Mouse (Mus musculus): ENCODE measurements around the gene Tgfa. TPM values are rescaled to one million over a fixed set of nuclear protein-coding genes. Genes with fewer than 3 reads are reported as not detected.

Tgfa gene
- polyA plus RNA-seq, 1 experiment from 2014 or later, result 7.8 TPM

DNA sequence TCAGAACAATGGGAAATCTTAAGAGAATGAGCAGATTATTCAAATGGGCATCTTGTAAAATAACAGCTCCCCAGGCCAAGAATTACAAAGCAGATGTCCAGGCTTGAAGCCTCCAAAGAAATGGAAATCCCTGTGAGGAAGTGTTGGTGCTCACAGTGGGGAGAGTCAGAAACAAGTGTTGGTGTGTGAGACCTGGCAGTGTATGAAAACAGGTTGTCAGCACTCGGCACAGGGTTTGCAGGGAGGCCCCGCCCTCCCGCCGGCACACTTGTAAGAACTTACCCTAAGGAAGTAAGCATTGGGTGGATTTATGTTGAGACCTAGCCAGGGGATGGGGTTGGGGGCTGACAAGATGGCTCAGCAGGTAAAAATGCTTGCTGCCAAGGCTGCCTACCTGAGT is 50.9 kb downstream of the Tgfa start:
- WGBS, result 39% methylated on average over 4 of the region's 4 CpGs
- no peak overlapping the region for H3K27ac ChIP-seq
- peaks cover 3% of the 10 kb centered on the region; the same call in 1 of the 2 replicates for H3K4me1 ChIP-seq
- H3K9me3 ChIP-seq, result no peaks in the 10 kb centered on the region
- ATAC-seq (ENCODE audit: insufficient number of reproducible peaks, low FRiP score, low TSS enrichment, low read depth), result no peak
- no peaks in the 10 kb centered on the region for H3K27me3 ChIP-seq
- no peak overlapping the region for H3K4me2 ChIP-seq
- H3K9ac ChIP-seq, result no peak overlapping the region
- H3K36me3 ChIP-seq, result no peaks in the 10 kb centered on the region
- no peak overlapping the region for H3K4me3 ChIP-seq

DNA sequence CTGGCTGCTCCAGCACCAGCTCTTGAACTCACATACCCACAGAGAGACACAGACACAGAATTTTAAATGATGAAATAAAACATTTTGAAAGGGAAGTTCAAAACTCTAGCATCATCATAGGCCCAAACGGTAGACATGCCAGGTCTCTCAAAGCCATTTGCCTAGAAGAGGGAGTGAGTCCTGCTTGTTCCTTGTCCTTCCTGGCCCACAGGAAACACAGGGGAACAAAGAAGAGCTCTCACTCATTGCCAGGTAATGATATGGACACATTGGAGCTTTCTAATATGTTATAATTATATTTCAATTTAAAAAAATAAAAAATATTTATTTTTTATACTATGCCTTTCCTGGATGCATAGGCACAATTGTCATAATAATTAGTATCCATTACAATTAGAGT is 53.5 kb downstream of the Tgfa start:
- Histone ChIP-seq H3K27me3 (no peaks in the 10 kb centered on the region), H3K9me3 (no peaks in the 10 kb centered on the region), H3K9ac (no peak overlapping the region), H3K36me3 (no peaks in the 10 kb centered on the region), H3K4me2 (no peak overlapping the region), H3K4me1 (peaks cover 10% of the 10 kb centered on the region; the same call in 1 of the 2 replicates), H3K4me3 (no peak overlapping the region), H3K27ac (no peak overlapping the region)
- no peak for ATAC-seq (ENCODE audit: insufficient number of reproducible peaks, low FRiP score, low TSS enrichment, low read depth)
- WGBS, result 87% methylated on average over 1 of the region's 1 CpGs

DNA sequence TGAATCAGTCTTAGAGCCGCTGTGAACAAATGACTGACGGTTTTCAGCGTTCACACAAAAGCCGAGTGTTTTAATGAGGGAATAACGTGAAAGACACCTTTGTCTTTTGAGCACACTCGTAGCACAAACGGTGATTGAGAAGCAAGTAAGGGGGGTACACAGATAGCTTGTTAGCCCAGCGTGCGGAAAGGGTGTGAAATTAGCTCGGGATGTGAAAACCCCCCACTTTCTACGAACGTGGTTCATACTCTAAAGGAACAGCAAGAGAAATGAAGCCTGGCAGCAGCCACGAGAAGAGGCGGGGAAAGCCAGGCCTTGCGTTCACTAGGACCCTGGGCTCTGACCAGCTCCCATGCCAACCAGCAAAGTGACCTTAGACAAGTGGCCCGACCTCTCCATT is 54.0 kb downstream of the Tgfa start:
- Histone ChIP-seq H3K27ac (no peak overlapping the region), H3K4me2 (no peak overlapping the region)
- whole genome bisulfite sequencing, result 72% methylated on average over 16 of the region's 16 CpGs

DNA sequence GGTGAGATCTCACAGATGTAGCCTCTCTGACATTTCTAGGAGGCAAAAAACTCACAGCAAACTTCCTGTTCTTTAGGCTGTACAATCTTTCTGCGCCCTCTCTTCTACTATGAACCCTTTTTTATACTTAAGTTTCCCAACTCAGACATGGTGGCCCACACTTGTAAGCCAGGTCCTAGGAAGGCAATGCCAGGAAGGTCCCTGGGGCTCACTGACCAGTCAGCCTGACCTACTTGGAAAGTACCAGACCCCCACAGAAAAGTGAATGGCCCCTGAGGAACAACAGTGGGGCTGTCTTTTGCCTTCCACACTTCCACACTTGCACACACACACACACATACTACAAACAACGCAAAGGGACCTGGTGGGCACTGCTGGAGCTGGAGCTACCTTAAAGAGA is 55.2 kb downstream of the Tgfa start:
- no peaks in the 10 kb centered on the region for H3K36me3 ChIP-seq
- no peak overlapping the region for H3K9ac ChIP-seq
- H3K27ac ChIP-seq, result 0 out of 2 replicates have a peak overlapping the region, but pooled peaks have one; percentile 4
- ATAC-seq (ENCODE audit: insufficient number of reproducible peaks, low FRiP score, low TSS enrichment, low read depth), result no peak
- 89% methylated on average over 2 of the region's 2 CpGs for WGBS
- H3K4me3 ChIP-seq, result no peak overlapping the region
- no peaks in the 10 kb centered on the region for H3K9me3 ChIP-seq
- H3K4me2 ChIP-seq, result no peak overlapping the region
- peaks cover 10% of the 10 kb centered on the region; the same call in 1 of the 2 replicates for H3K4me1 ChIP-seq
- H3K27me3 ChIP-seq, result no peaks in the 10 kb centered on the region

More for the DNA sequence above, 54.0 kb downstream of the Tgfa start:
- no peaks in the 10 kb centered on the region for H3K9me3 ChIP-seq
- H3K4me1 ChIP-seq, result peaks cover 10% of the 10 kb centered on the region; the same call in 1 of the 2 replicates
- no peak for ATAC-seq (ENCODE audit: insufficient number of reproducible peaks, low FRiP score, low TSS enrichment, low read depth)
- no peaks in the 10 kb centered on the region for H3K36me3 ChIP-seq
- H3K4me3 ChIP-seq, result no peak overlapping the region
- H3K9ac ChIP-seq, result no peak overlapping the region
- no peaks in the 10 kb centered on the region for H3K27me3 ChIP-seq

DNA sequence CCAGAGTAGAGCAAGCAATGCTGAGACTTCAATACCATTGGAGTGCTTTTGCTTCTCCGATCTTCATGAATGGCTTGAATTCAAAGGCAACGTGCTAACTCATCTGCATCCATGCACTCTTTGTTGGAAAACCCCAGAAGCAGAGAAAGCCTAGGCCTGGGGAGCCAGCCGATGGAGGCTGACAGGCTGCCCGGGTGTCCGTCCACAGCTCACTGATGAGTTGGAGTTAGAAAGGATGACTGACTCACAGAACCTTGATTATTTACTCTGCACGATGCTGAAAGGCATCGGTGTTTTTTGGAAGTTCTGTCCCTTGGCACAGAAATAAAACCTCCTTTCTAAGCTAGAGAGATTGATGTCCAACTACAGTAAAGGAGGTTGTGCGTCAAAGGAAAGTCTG is 55.8 kb downstream of the Tgfa start:
- WGBS, result 83% methylated on average over 8 of the region's 8 CpGs
- 0 out of 2 replicates have a peak overlapping the region, but pooled peaks have one; percentile 4 for H3K27ac ChIP-seq
- no peaks in the 10 kb centered on the region for H3K27me3 ChIP-seq
- ATAC-seq (ENCODE audit: insufficient number of reproducible peaks, low FRiP score, low TSS enrichment, low read depth), result no peak
- H3K4me2 ChIP-seq, result no peak overlapping the region
- H3K4me1 ChIP-seq, result peaks cover 10% of the 10 kb centered on the region; the same call in 1 of the 2 replicates
- no peaks in the 10 kb centered on the region for H3K9me3 ChIP-seq
- no peak overlapping the region for H3K9ac ChIP-seq
- H3K4me3 ChIP-seq, result no peak overlapping the region
- no peaks in the 10 kb centered on the region for H3K36me3 ChIP-seq

DNA sequence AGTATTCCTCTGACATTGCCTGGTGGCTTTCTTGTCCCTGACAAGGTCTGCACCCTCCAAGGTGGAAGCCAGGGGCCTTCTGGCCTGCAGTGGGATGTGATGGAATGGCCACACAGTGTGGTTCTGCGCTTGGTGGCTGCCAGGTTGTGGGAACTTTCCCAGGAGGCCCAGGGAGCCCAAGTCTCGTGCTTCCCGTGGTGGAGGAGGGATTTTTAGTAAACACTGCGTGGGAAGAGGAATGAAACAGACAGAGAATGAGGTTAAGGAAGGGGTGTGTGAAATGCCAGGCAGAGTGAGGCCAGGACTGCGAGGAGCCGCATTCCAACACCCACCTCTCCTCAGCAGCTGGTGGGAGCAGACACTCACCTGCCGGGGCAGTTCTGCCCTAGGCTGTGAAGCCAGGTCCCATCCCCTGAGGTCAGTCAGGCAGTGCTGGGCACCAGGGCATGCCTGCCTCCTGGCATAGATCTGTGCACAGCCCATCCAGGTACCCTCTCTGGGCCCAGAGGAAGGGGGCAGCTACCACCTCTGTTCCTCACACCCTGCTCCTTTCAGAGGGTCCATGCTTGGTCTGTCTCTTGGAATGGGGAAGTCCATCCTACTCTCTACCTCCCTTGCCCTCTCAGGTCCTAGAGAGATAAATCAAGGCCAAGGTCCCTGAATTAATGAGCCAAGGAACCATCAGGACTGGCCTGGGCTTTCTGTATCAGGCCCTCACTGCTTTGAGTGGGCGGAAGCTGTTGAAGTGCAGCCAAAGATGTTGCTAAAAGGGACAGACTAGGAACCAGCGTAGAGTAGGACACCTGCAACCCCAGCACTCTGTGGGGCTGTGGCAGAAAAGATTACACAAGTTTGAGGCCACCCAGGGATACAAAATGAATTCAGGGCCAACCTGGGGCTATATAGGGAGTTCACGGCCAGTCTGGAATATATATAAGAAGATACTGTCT is 57.4 kb downstream of the Tgfa start:
- Histone ChIP-seq H3K4me2 (no peak overlapping the region), H3K27me3 (no peaks in the 10 kb centered on the region), H3K27ac (no peak overlapping the region), H3K4me3 (no peak overlapping the region), H3K4me1 (peaks cover 7% of the 10 kb centered on the region; the same call in 1 of the 2 replicates), H3K9me3 (no peaks in the 10 kb centered on the region), H3K9ac (no peak overlapping the region), H3K36me3 (no peaks in the 10 kb centered on the region)
- 63% methylated on average over 10 of the region's 10 CpGs for WGBS
- ATAC-seq (ENCODE audit: insufficient number of reproducible peaks, low FRiP score, low TSS enrichment, low read depth), result peak; percentile 26; the same call in 1 of the 2 replicates

DNA sequence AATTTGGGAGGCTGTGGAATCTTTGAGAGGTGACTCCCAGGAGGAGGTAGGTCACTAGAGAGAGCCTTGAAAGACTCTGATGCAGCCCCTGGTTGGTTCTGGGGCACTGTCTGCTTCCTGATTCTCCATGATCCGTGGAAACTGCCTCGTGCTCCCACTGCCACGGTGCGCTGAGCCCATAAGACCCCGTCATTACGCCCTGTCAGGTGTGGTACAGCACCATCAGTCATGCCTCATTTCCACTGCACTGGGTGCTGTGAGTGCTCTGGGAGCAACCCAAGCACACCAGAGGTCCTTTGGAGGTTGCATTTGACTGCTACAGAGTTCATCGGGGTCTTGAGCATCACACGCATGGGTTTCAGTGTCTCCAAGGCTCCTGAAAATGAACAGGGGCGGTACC is 60.9 kb downstream of the Tgfa start:
- Histone ChIP-seq H3K4me2 (no peak overlapping the region), H3K9me3 (no peaks in the 10 kb centered on the region), H3K27me3 (no peaks in the 10 kb centered on the region), H3K36me3 (no peaks in the 10 kb centered on the region), H3K9ac (no peak overlapping the region), H3K27ac (no peak overlapping the region), H3K4me1 (peaks cover 15% of the 10 kb centered on the region; the same call in 1 of the 2 replicates), H3K4me3 (no peak overlapping the region)
- ATAC-seq (ENCODE audit: insufficient number of reproducible peaks, low FRiP score, low TSS enrichment, low read depth), result no peak
- 87% methylated on average over 9 of the region's 9 CpGs for WGBS

DNA sequence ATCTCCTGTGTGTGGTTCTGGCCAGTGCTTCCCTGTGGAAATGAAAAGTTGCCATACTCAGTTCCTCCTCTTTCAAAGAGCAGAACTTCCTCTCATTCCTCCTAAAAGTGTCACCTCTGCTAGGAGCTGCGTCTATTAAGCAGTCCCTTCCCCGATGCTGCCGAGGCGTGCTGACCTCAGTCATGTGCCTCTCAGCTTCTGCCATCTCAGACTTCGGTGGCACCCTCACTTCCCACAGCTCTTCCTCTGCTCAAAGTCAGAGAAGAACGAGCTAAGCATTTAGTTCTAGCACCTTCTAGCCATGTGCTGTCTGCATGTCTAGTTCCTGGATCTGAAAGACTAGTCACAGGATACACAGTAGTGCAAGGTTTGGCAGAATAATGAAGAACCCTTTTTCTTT is 64.2 kb downstream of the Tgfa start:
- 78% methylated on average over 6 of the region's 6 CpGs for WGBS
- H3K36me3 ChIP-seq, result no peaks in the 10 kb centered on the region
- H3K4me2 ChIP-seq, result no peak overlapping the region
- H3K9me3 ChIP-seq, result no peaks in the 10 kb centered on the region
- H3K4me3 ChIP-seq, result no peak overlapping the region
- no peak overlapping the region for H3K9ac ChIP-seq
- no peaks in the 10 kb centered on the region for H3K27me3 ChIP-seq
- H3K27ac ChIP-seq, result no peak overlapping the region
- ATAC-seq (ENCODE audit: insufficient number of reproducible peaks, low FRiP score, low TSS enrichment, low read depth), result no peak
- H3K4me1 ChIP-seq, result peaks cover 8% of the 10 kb centered on the region; the same call in 1 of the 2 replicates

DNA sequence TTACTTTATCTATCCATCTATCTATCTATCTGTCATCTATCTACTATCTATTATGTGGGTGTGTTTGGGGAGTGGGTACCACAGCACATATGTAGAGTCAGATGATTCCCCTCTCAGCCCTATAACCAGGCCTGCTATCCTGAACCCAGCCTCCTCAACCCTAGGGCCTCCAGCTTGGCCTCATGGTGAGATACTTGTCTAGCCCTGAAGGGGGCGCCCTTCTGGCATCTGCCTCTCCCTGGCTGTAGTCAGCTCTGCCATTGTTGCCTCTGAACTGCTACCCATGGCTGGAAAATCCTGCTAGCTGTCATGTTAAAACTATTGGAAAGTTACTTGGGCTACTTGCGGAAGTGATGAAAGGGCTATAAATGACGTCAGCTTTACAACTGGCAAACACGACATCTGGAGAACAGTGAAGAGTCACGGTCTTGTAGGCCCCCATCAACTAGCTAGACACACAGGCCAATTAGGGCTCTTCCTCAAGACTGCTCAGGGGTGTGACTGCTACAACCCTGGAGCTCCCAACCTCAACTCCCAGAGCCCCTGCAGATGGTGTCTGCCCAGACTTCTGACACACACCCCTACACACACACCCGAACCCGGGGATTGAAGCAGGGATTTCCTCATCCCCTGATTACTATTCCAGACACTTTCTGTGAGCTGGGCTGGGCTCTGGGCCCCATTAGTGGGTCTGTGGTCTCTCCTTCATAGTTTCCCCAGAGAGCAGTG is 65.5 kb downstream of the Tgfa start:
- Histone ChIP-seq H3K4me2 (no peak overlapping the region), H3K36me3 (no peaks in the 10 kb centered on the region), H3K4me1 (peaks cover 15% of the 10 kb centered on the region), H3K9me3 (no peaks in the 10 kb centered on the region), H3K9ac (no peak overlapping the region), H3K27me3 (no peaks in the 10 kb centered on the region), H3K4me3 (no peak overlapping the region), H3K27ac (0 out of 2 replicates have a peak overlapping the region, but pooled peaks have one; percentile 33)
- peak; percentile 68; the same call in 1 of the 2 replicates for ATAC-seq (ENCODE audit: insufficient number of reproducible peaks, low FRiP score, low TSS enrichment, low read depth)
- WGBS, result 23% methylated on average over 7 of the region's 7 CpGs

DNA sequence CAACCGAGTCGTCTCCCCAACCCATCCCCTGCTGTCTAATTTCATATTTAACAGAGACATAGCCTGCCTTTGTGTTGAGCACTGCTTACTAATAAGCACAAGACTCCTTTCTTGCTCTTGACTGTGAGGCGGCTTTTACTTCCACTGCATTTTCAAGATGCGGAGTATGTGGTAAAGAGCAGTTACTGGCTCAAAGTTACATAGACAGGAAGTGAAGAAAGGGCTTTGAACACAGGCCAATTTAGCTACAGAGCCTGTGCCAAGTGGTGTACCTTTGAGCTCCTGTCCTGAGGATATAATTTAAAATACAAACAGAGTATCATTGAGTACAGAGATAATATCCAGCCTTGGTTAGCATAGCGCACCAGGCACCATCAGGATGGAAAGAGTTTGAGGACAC is 71.8 kb downstream of the Tgfa start:
- no peaks in the 10 kb centered on the region for H3K9me3 ChIP-seq
- WGBS, result 63% methylated on average over 5 of the region's 5 CpGs
- H3K4me3 ChIP-seq, result no peak overlapping the region
- no peaks in the 10 kb centered on the region for H3K27me3 ChIP-seq
- peak overlapping the region; percentile 40 for H3K27ac ChIP-seq
- H3K4me2 ChIP-seq, result no peak overlapping the region
- H3K9ac ChIP-seq, result no peak overlapping the region
- H3K4me1 ChIP-seq, result peaks cover 28% of the 10 kb centered on the region
- no peaks in the 10 kb centered on the region for H3K36me3 ChIP-seq
- ATAC-seq (ENCODE audit: insufficient number of reproducible peaks, low FRiP score, low TSS enrichment, low read depth), result no peak

DNA sequence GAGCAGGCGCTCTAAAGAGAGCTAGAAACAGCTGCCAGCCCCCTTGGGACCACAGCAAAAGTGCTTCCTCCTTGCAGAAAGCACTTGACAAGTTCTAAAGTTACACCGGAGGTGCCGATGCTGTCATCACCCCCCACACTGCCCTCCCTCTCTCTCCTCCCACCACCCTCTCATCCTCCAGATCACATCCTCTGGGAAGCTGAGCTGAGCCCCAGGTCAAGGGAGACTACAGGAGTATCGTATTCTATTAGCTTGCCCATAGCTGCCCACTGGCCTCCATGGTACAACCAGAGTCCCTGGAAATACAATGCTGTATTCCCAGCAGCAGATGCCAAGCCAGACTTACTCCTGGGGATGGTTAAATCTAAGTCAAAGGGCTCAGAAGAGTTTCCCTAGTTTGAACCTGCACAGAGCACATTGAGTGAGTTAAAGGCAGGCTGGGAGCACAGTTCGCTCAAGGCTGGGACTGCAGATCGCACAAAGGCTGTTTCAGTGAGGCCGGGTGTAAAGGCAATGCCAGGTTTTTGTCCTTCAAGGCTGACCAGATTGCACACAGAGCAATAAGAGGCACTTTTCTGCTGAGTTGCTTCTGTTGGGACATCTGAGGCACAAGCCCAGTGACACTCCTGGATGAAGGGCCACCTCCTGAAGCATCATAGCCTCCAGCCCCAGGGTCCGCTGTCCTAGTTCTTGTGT is 75.5 kb downstream of the Tgfa start:
- Histone ChIP-seq H3K9ac (no peak overlapping the region), H3K4me3 (no peak overlapping the region), H3K4me2 (no peak overlapping the region), H3K9me3 (no peaks in the 10 kb centered on the region), H3K4me1 (peaks cover 21% of the 10 kb centered on the region), H3K36me3 (no peaks in the 10 kb centered on the region), H3K27me3 (no peaks in the 10 kb centered on the region), H3K27ac (no peak overlapping the region)
- WGBS, result 46% methylated on average over 8 of the region's 8 CpGs
- ATAC-seq (ENCODE audit: insufficient number of reproducible peaks, low FRiP score, low TSS enrichment, low read depth), result no peak

Measured in limb, embryonic 15.5 days (tissue).